Mouse (Mus musculus): ENCODE results near the gene Pagr1a. TPM values are rescaled to one million over a fixed set of nuclear protein-coding genes. Genes with fewer than 3 reads are reported as not detected.

Gene Pagr1a
- total and polyA plus RNA-seq, 2 experiments from 2014 or later = 33.1 TPM; not detected in 1

DNA sequence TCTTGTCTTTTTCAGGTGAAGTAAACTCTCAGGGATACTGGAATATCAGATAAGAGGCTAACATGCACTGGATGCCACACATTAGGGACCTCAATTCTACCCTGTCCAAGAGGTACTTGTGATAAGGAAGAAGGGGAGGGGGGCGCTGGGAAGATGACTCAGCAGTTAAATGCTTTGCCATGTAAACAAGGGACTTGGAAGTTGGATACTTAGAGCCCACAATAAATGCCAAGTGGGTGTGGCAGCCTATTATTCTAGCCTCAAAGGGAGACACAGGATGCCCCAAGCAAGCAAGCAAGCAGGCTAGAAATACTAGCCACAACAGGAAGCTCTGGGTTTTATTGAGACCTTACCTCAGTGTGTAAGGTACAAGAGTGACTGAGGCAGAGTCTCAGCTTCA is 14.1 kb upstream of the Pagr1a start:
- Histone ChIP-seq H3K27me3 (ENCODE audit: insufficient read depth, low read length) (no peaks in the 10 kb centered on the region), H3K27ac (ENCODE audit: low read depth, low read length) (no peak overlapping the region), H3K4me1 (ENCODE audit: insufficient read depth, low read length) (peaks cover 6% of the 10 kb centered on the region), H3K4me2 (ENCODE audit: low read depth, low read length, poor library complexity, severe bottlenecking) (no peak overlapping the region), H3K4me3 (ENCODE audit: low read depth, low read length) (no peak overlapping the region), H3K9ac (replicated peaks; ENCODE audit: low read length, poor library complexity, severe bottlenecking) (no peak overlapping the region), H3K9me3 (ENCODE audit: low read length) (no peaks in the 10 kb centered on the region), H3K36me3 (ENCODE audit: insufficient read depth, low read length) (0 out of 2 replicates have a peak, but pooled peaks cover 4% of the 10 kb centered on the region)
- 83% methylated on average over 1 of the region's 1 CpGs for WGBS
- TF ChIP-seq CTCF (IDR thresholded peaks at IDR 0.05) = no peak
- ATAC-seq (ENCODE audit: low FRiP score) (no peak), DNase-seq (ENCODE audit: low spot score) (no peak)

DNA sequence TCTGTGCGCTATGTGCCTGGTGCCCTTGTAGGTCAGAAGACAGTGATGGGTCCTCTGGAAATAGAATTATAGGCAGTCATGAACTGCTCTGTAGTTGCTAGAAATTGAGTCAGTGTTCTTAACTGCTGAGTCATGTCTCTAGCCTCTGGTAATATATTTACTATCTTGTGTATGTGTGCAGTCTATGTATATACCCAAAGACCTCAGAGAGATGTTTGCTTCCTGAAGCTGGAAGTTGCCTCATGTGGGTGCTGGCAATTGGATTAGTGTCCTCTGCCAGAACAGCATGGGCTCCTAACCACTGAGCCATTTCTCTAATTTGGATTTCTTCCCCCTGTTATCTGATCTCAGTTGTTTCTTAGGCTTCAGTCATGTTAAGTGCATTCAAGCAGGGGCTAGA is 13.0 kb upstream of the Pagr1a start:
- Histone ChIP-seq H3K4me1 (ENCODE audit: insufficient read depth, low read length) (peaks cover 6% of the 10 kb centered on the region), H3K4me3 (ENCODE audit: low read depth, low read length) (no peak overlapping the region), H3K36me3 (ENCODE audit: insufficient read depth, low read length) (0 out of 2 replicates have a peak, but pooled peaks cover 4% of the 10 kb centered on the region), H3K27me3 (ENCODE audit: insufficient read depth, low read length) (no peaks in the 10 kb centered on the region), H3K4me2 (ENCODE audit: low read depth, low read length, poor library complexity, severe bottlenecking) (no peak overlapping the region), H3K27ac (ENCODE audit: low read depth, low read length) (no peak overlapping the region), H3K9me3 (ENCODE audit: low read length) (no peaks in the 10 kb centered on the region), H3K9ac (replicated peaks; ENCODE audit: low read length, poor library complexity, severe bottlenecking) (no peak overlapping the region)
- no peak for TF ChIP-seq CTCF (IDR thresholded peaks at IDR 0.05)
- ATAC-seq (ENCODE audit: low FRiP score) = no peak
- WGBS = 93% methylated on average over 1 of the region's 1 CpGs
- DNase-seq (ENCODE audit: low spot score) = no peak

DNA sequence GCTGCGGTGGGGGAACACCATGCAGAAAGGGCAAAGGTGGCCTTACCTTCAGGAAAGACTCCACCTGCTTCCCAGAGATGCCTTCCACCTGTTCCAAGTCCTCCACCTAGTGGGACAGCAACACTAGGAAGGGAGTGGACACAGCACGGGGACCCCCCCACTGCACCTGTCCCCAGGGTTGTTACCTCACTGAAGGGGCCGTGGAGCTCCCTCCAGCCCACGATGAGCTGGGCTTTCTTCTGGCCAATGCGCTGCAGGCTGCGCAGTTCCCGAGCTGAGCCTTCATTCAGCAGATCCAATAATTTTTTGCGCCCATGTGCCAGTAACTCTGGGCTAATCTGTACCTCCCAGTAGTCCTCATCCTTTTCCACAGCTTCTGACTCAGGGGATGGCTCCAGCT is 10.7 kb upstream of the Pagr1a start:
- no peak for DNase-seq (ENCODE audit: low spot score)
- 53% methylated on average over 8 of the region's 8 CpGs for WGBS
- no peaks in the 10 kb centered on the region for H3K9me3 ChIP-seq (ENCODE audit: low read length)
- ATAC-seq (ENCODE audit: low FRiP score) = no peak
- peaks cover 8% of the 10 kb centered on the region for H3K36me3 ChIP-seq (ENCODE audit: insufficient read depth, low read length)
- peak overlapping the region; percentile 76 for H3K4me2 ChIP-seq (ENCODE audit: low read depth, low read length, poor library complexity, severe bottlenecking)
- TF ChIP-seq CTCF (IDR thresholded peaks at IDR 0.05) = peak; percentile 11
- peak overlapping the region; percentile 79 for H3K9ac ChIP-seq (replicated peaks; ENCODE audit: low read length, poor library complexity, severe bottlenecking)
- peak overlapping the region; percentile 99 for H3K27ac ChIP-seq (ENCODE audit: low read depth, low read length)
- peak overlapping the region; percentile 90 for H3K4me3 ChIP-seq (ENCODE audit: low read depth, low read length)
- H3K27me3 ChIP-seq (ENCODE audit: insufficient read depth, low read length) = no peaks in the 10 kb centered on the region
- peaks cover 21% of the 10 kb centered on the region for H3K4me1 ChIP-seq (ENCODE audit: insufficient read depth, low read length)

DNA sequence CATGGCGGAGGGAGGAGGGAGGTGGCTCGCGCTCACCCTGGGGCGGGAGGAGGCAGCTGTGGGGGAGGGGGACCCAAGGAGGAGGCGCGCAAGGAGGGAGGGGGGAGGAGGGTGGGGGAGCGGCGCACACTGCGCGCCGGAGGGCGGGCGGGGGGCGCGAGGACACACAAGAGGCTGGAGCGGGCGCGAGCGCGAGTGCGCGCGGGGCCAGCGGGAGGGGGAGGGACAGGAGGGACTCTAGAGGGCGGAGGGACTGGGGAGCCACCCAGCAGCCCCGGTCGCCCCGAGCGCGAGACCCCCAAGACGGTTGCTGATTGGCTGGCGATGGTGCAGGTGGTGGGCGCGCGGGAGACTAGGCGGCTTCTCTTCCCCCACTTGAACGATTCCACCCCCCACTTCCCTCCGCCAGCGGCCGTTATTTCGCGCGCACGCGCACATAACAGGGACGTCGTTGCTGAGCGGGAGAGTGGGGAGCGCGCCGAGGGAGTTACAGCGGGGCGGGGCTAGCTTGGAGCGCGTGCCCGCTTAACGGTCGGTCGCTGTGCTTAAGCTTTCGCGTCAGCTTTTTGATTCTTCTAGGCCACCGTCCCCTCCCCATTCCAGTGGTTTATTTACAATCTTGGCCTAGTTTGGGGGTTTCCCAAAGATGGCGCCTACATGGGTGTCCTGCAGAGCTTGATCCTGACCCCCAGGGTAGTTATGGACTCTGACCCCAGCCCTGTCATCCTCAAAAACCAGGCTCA is 10.0 kb upstream of the Pagr1a start, which contains the start of gene Maz:
TSS of gene Maz (minus strand) at position 54 of the 743 bp plus-strand sequence.
- TF ChIP-seq CTCF (IDR thresholded peaks at IDR 0.05) = no peak
- under 1% methylated on average over 47 of the region's 63 CpGs for whole genome bisulfite sequencing
- peak within 1 kb of the TSS; percentile 90 for H3K4me3 ChIP-seq (ENCODE audit: low read depth, low read length)

DNA sequence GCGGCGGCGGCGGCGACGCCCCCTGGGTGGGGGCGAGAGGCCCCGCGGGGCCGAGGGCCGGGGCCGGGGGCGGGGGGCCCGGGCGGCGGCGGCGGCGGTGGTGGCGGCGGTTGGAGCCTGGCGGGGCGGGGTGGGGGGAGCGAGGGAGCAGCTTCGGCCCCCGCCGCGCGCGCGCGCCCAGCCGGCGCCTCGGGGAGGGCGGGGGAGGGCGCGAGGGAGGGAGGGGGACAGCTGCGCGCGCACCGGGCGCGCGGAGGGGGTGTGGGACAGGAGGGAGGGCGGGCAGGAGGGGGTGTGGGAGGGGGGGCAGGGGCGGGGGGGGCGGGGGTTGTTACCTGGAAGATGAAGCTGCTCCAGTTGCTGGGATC is 9.4 kb upstream of the Pagr1a start:
- TF ChIP-seq CTCF (IDR thresholded peaks at IDR 0.05) = no peak
- Histone ChIP-seq H3K27me3 (ENCODE audit: insufficient read depth, low read length) (no peaks in the 10 kb centered on the region), H3K4me2 (ENCODE audit: low read depth, low read length, poor library complexity, severe bottlenecking) (peak overlapping the region; percentile 76), H3K36me3 (ENCODE audit: insufficient read depth, low read length) (peaks cover 15% of the 10 kb centered on the region), H3K9me3 (ENCODE audit: low read length) (no peaks in the 10 kb centered on the region), H3K27ac (ENCODE audit: low read depth, low read length) (peak overlapping the region; percentile 99), H3K4me3 (ENCODE audit: low read depth, low read length) (peak overlapping the region; percentile 90), H3K4me1 (ENCODE audit: insufficient read depth, low read length) (peaks cover 21% of the 10 kb centered on the region), H3K9ac (replicated peaks; ENCODE audit: low read length, poor library complexity, severe bottlenecking) (peak overlapping the region; percentile 96)
- ATAC-seq (ENCODE audit: low FRiP score) = 0 out of 2 replicates have a peak, but pooled peaks have one; percentile 1
- WGBS = no CpG with 5 or more reads among the region's 48 CpGs
- no peak for DNase-seq (ENCODE audit: low spot score)

More for the DNA sequence above, 10.0 kb upstream of the Pagr1a start, which contains the start of gene Maz:
- Histone ChIP-seq H3K27me3 (ENCODE audit: insufficient read depth, low read length) (no peaks in the 10 kb centered on the region), H3K4me2 (ENCODE audit: low read depth, low read length, poor library complexity, severe bottlenecking) (peak within 1 kb of the TSS; percentile 76), H3K36me3 (ENCODE audit: insufficient read depth, low read length) (peaks cover 15% of the 10 kb centered on the region), H3K9me3 (ENCODE audit: low read length) (no peaks in the 10 kb centered on the region), H3K4me1 (ENCODE audit: insufficient read depth, low read length) (peaks cover 21% of the 10 kb centered on the region), H3K27ac (ENCODE audit: low read depth, low read length) (peak within 1 kb of the TSS; percentile 99), H3K9ac (replicated peaks; ENCODE audit: low read length, poor library complexity, severe bottlenecking) (peak within 1 kb of the TSS; percentile 96)
- peak; percentile 94 for ATAC-seq (ENCODE audit: low FRiP score)
- DNase-seq (ENCODE audit: low spot score) = peak; percentile 100

DNA sequence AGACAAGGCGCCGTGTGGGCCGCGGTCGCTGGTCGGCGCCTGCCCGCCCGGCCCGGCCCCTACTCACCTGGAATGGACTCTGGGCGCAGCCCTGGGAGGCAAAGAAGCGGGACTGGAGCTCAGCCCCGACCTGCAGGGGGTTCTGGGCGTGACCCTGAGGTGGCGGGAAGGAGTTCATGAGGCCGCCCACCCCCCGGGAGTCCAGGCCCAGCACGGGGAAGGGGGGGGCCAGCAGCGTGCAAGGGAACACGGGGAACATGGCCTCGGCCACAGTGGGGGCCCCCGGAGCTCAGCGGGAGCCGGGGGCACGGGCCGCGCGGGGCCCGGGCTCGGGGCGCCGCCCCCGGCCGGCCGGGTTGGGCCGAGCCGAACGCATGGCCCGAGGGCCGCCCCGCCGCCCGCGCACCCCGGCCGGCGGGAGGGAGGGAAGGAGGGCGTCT is 9.0 kb upstream of the Pagr1a start:
- Histone ChIP-seq H3K27ac (ENCODE audit: low read depth, low read length) (peak overlapping the region; percentile 99), H3K36me3 (ENCODE audit: insufficient read depth, low read length) (peaks cover 15% of the 10 kb centered on the region), H3K9ac (replicated peaks; ENCODE audit: low read length, poor library complexity, severe bottlenecking) (peak overlapping the region; percentile 96), H3K4me1 (ENCODE audit: insufficient read depth, low read length) (peaks cover 21% of the 10 kb centered on the region), H3K4me2 (ENCODE audit: low read depth, low read length, poor library complexity, severe bottlenecking) (peak overlapping the region; percentile 76), H3K27me3 (ENCODE audit: insufficient read depth, low read length) (no peaks in the 10 kb centered on the region), H3K4me3 (ENCODE audit: low read depth, low read length) (peak overlapping the region; percentile 90), H3K9me3 (ENCODE audit: low read length) (no peaks in the 10 kb centered on the region)
- DNase-seq (ENCODE audit: low spot score) (peak; percentile 57), ATAC-seq (ENCODE audit: low FRiP score) (0 out of 2 replicates have a peak, but pooled peaks have one; percentile 4)
- no peak for TF ChIP-seq CTCF (IDR thresholded peaks at IDR 0.05)
- under 1% methylated on average over 16 of the region's 48 CpGs for WGBS
